In the genomic region with DNA sequence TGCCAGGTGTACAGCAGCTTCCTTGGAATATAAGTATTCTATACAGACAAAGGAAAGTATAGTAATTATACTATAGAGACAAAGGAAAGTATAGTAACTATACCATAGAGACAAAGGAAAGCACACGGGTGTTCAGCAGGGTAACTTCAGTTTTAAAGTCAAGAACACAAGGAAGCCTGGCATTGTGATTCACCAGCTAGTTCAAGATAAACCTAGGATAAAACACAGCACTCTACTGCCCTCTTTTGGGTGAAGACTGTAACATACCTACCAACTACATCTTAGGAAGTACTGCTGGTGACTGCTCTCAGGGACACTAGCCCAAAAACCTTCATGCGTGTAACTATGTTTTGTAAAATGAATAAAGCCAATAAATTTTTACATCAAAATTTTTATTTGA, we compare ENCODE assay signal across 9 mouse cellular contexts. TPM values are rescaled to one million over a fixed set of nuclear protein-coding genes. Genes with fewer than 3 reads are reported as not detected.
DNase-seq lines count a peak whose midpoint lies in the region; ATAC-seq lines count a peak whose summit lies in the region.
"Had no signal": no experiment of that assay in that cellular context is flagged by ENCODE, and none has a peak within 500 bp of the region (broad histone marks: within the 10 kb centered on the region; RNA-seq: fewer than 3 reads in every experiment).

No protein-coding gene starts in this region.

- no peak; the same call in 1 of the 2 replicates for ATAC-seq in neural tube, embryonic 11.5 days (ENCODE audit: insufficient read depth, low FRiP score, low TSS enrichment)
- ATAC-seq in midbrain, embryonic 16.5 days = peak; percentile 58; the same call in 1 of the 2 replicates

- DNase-seq in neural tube, embryonic 11.5 days (ENCODE audit: low spot score) = peak; percentile 38
- no peak for DNase-seq in neural tube, embryonic 10.5 days (ENCODE audit: extremely low spot score, low spot score)
- peak; percentile 76 for DNase-seq in Muller cell, postnatal 12 days (ENCODE audit: inconsistent ontology term)
- peak; percentile 33 to 66 for DNase-seq in cerebellum, postnatal 25 days
- peak; percentile 13 to 60 for DNase-seq in heart, postnatal 14 days
- DNase-seq in layer of hippocampus, adult 8-10 months (ENCODE audit: low spot score in 2 of 2) = peak; percentile 12 to 40
- DNase-seq in gastrocnemius, adult 8-10 months (ENCODE audit: low spot score in 2 of 2) = no peak

- H3K4me1 ChIP-seq in neural tube, embryonic 11.5 days (ENCODE audit: control insufficient read depth, insufficient read depth, low read length) = no peaks in the 10 kb centered on the region
- H3K4me1 ChIP-seq in midbrain, embryonic 16.5 days (ENCODE audit: control insufficient read depth, insufficient read depth, low read length) = peaks cover 6% of the 10 kb centered on the region; the same call in 1 of the 2 replicates

- intact Hi-C loops in heart, postnatal 14 days (cut with DNase I) = loop anchor here (1.0 to 10.0 kb wide), 3 partner anchors 203 to 1191 kb away; no protein-coding TSS in a partner anchor

- peaks cover 5% of the 10 kb centered on the region; the same call in 1 of the 2 replicates for H3K36me3 ChIP-seq in neural tube, embryonic 11.5 days (ENCODE audit: control insufficient read depth, insufficient read depth, low read length)
- H3K36me3 ChIP-seq in midbrain, embryonic 16.5 days (ENCODE audit: control insufficient read depth, insufficient read depth, low read length) = peaks cover 14% of the 10 kb centered on the region

- H3K27me3 ChIP-seq in neural tube, embryonic 11.5 days (ENCODE audit: control insufficient read depth, insufficient read depth, low read length) = no peaks in the 10 kb centered on the region
- no peaks in the 10 kb centered on the region for H3K27me3 ChIP-seq in midbrain, embryonic 16.5 days (ENCODE audit: control insufficient read depth, insufficient read depth, low read depth, low read length)

- no peak overlapping the region for H3K4me2 ChIP-seq in neural tube, embryonic 11.5 days (ENCODE audit: low read depth)
- H3K4me2 ChIP-seq in midbrain, embryonic 16.5 days (ENCODE audit: low read length) = no peak overlapping the region

- 27% methylated on average over 2 of the region's 2 CpGs for WGBS in neural tube, embryonic 11.5 days
- 25% methylated on average over 2 of the region's 2 CpGs for WGBS in midbrain, embryonic 16.5 days

- H3K27ac ChIP-seq in neural tube, embryonic 11.5 days (ENCODE audit: low read depth, low read length) = no peak overlapping the region
- H3K27ac ChIP-seq in midbrain, embryonic 16.5 days (ENCODE audit: low read length) = no peak overlapping the region

- no peak overlapping the region for H3K9ac ChIP-seq in neural tube, embryonic 11.5 days (ENCODE audit: low read length)
- H3K9ac ChIP-seq in midbrain, embryonic 16.5 days (ENCODE audit: low read depth, low read length) = no peak overlapping the region

- no peaks in the 10 kb centered on the region for H3K9me3 ChIP-seq in neural tube, embryonic 11.5 days (ENCODE audit: control insufficient read depth, low read length)
- H3K9me3 ChIP-seq in midbrain, embryonic 16.5 days (replicated peaks; ENCODE audit: control insufficient read depth, low read length, poor library complexity, severe bottlenecking) = no peaks in the 10 kb centered on the region

- no peak overlapping the region for H3K4me3 ChIP-seq in neural tube, embryonic 11.5 days (ENCODE audit: low read depth, low read length)
- H3K4me3 ChIP-seq in midbrain, embryonic 16.5 days (ENCODE audit: low read depth, low read length) = no peak overlapping the region

RNA-seq across cellular contexts. Expression of gene Nhlrc3, which starts 14.9 kb away (rescaled TPM):
- polyA plus RNA-seq in neural tube, embryonic 11.5 days (2014; fragmentation: Nextera tagmentation; extraction: Ambion mirVana) = 9.4 and 10.3 TPM in 2 replicates
- total RNA-seq in heart, postnatal 14 days (2021) = 1 to 10 TPM; 5.7 to 6.9 TPM
- 10 to 100 TPM in 3 of 4 experiments, 1 to 10 TPM in 1; 8.3 to 12.6 (median 10.9) TPM for total RNA-seq in layer of hippocampus, adult 8-10 months (2022)
- polyA plus RNA-seq in midbrain, embryonic 16.5 days (2015; fragmentation: Nextera tagmentation; extraction: Ambion mirVana) = 11.1 and 11.6 TPM in 2 replicates
- 1 to 10 TPM; 1.5 to 2.9 (median 2.4) TPM for total RNA-seq in gastrocnemius, adult 8-10 months (2022)

RNA-seq across cellular contexts. Expression of gene Proser1, which starts 15.3 kb away (rescaled TPM):
- 23.5 and 23.8 TPM in 2 replicates for polyA plus RNA-seq in neural tube, embryonic 11.5 days (2014; fragmentation: Nextera tagmentation; extraction: Ambion mirVana)
- total RNA-seq in heart, postnatal 14 days (2021) = 10 to 100 TPM; 10.9 to 12.0 TPM
- 10 to 100 TPM; 23.8 to 26.5 (median 24.1) TPM for total RNA-seq in layer of hippocampus, adult 8-10 months (2022)
- polyA plus RNA-seq in midbrain, embryonic 16.5 days (2015; fragmentation: Nextera tagmentation; extraction: Ambion mirVana) = 17.5 and 20.1 TPM in 2 replicates
- 1 to 10 TPM; 4.1 to 6.6 (median 5.1) TPM for total RNA-seq in gastrocnemius, adult 8-10 months (2022)

RNA-seq across cellular contexts. Expression of gene Stoml3, which starts 40.2 kb away (rescaled TPM):
- not detected in 2 replicates for polyA plus RNA-seq in neural tube, embryonic 11.5 days (2014; fragmentation: Nextera tagmentation; extraction: Ambion mirVana)
- not detected for total RNA-seq in heart, postnatal 14 days (2021)
- 1 to 10 TPM in 1 of 4 experiments, under 1 TPM in 3; 0.87 to 1.5 (median 0.95) TPM for total RNA-seq in layer of hippocampus, adult 8-10 months (2022)
- not detected in 2 replicates for polyA plus RNA-seq in midbrain, embryonic 16.5 days (2015; fragmentation: Nextera tagmentation; extraction: Ambion mirVana)
- not detected for total RNA-seq in gastrocnemius, adult 8-10 months (2022)
- total RNA-seq: gastrocnemius, postnatal 36 days had no signal

Comparison
In these comparisons a context has a peak if more than half of its experiments do, and no peak if none do; other contexts are left out.
1. DNase-seq: peak in neural tube, embryonic 11.5 days (single experiment), Muller cell, postnatal 12 days (single experiment), cerebellum, postnatal 25 days (2 of 2), heart, postnatal 14 days (2 of 2) and layer of hippocampus, adult 8-10 months (2 of 2); none in neural tube, embryonic 10.5 days (single experiment) and gastrocnemius, adult 8-10 months (0 of 2).